Mouse (Mus musculus): ENCODE data around the gene Platr25. TPM values are rescaled to one million over a fixed set of nuclear protein-coding genes. Genes with fewer than 3 reads are reported as not detected.
A peak's percentile ranks its signal among the peaks of the same experiment; 100 is the strongest.
"Not testable (repeated sequence)": the region's sequence is repeated elsewhere in the genome, so short reads cannot be mapped to it uniquely, and the experiment has no call there.

Platr25 gene
- polyA plus RNA-seq, 1 experiment from 2014 or later: 31.8 TPM

DNA sequence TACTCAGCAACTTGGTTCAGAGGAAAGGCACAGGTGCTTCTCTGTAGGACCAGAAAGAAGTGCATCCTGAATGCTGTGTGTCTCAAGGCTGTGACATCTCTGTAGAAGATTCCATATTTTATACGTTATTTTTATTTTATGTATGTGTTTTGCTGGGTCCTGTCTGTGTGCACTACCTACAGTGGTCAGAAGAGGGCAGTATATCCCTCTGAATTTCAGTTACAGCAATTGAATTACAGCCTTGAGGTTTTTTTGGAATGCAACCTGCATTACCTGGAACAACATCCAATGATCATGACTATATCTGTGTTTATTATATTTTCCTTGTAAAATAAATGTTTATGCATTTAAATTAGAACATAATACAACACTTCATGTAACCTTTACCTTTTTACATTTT, 133.4 kb downstream of the Platr25 start:
- peak; percentile 32 for DNase-seq (ENCODE audit: low spot score)

DNA sequence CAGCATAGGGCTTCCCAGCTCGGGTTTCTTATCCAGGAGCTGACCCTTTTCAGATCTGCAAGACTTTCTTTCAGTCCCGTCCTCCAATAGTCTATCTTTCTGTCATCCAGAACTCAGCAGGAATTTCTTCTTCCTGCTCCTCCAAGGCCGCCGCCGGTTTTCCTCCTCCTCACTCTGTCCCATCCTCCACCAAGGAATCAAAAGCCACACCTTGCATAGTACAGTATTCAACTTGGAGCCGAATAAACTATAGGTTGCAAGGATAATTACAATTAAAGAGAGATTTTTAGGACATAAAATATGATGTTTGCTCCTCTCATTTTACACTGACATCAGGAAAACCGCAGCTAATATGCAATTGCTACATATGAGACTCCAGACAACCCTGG, 136.2 kb downstream of the Platr25 start:
- peak; percentile 15 for DNase-seq (ENCODE audit: low spot score)
- not testable (repeated sequence) for H3K36me3 ChIP-seq (replicated peaks); H3K27me3 ChIP-seq (replicated peaks; ENCODE audit: low read depth, poor library complexity, severe bottlenecking); H3K4me1 ChIP-seq; H3K9me3 ChIP-seq; H3K27ac ChIP-seq (replicated peaks)
- H3K4me3 ChIP-seq: peak overlapping the region; percentile 61
- 10% methylated on average over 7 of the region's 7 CpGs for WGBS

More for the DNA sequence above, 133.4 kb downstream of the Platr25 start:
- H3K4me3 ChIP-seq; H3K9me3 ChIP-seq; H3K4me1 ChIP-seq; H3K27ac ChIP-seq (replicated peaks); H3K27me3 ChIP-seq (replicated peaks; ENCODE audit: low read depth, poor library complexity, severe bottlenecking); H3K36me3 ChIP-seq (replicated peaks): not testable (repeated sequence)
- WGBS: 38% methylated on average over 1 of the region's 1 CpGs

DNA sequence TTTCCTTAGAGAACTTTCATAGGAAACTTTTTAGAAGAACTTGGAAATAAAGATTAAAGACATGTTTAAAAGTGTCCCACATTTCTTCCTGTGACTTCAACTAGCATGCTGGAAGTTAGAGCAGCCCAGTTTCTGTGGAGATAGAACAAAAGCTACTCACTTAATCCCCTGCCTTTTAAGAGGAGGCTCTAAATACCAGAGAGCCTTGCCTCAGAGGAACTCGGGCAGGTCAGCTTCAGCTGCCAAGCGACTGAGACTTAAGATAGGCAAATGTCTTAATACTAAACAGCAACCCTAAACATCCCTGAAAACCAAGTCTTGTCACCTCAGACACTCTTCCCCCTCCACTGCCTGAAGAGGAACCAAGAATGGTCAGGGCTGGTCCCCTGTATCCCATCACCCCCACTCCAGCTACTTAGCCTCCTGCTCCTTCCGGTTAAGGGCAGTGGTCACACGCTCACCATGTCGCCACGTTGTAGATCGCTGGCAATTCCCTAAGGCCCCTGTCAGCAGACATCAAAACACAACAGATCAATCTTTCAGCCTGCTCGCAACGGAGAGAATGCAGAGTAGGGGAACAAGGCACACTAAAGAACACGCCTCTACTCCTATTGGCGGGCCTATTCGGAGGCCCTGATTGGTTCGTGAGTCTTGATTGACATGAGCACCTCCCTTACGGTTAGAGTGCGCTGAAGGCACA, 136.8 kb downstream of the Platr25 start, which contains the start of gene 6720489N17Rik:
Gene 6720489N17Rik, minus strand, starts transcription at position 606 of the 700 bp plus-strand sequence.
- H3K27me3 ChIP-seq (replicated peaks; ENCODE audit: low read depth, poor library complexity, severe bottlenecking); H3K9me3 ChIP-seq; H3K4me1 ChIP-seq; H3K36me3 ChIP-seq (replicated peaks): not testable (repeated sequence)
- Histone ChIP-seq H3K4me3 (peak within 1 kb of the TSS; percentile 61), H3K27ac (replicated peaks) (peak within 1 kb of the TSS; percentile 80)
- peak; percentile 82 for DNase-seq (ENCODE audit: low spot score)
- under 1% methylated on average over 15 of the region's 15 CpGs for WGBS

MicroRNA genes within 50 kb of the gene (microRNA counts, 519-probe panel; counts per million panel counts)
- 188 counts per million, percentile 57 among the panel's probes with 10 or more counts for microRNA mmu-miR-713

Small RNA genes lying within 50 kb of the gene (microRNA-seq; reads per million reads assigned to microRNA genes)
- gene Gm24020 (not detected), gene Gm24588 (not detected), gene Mir713 (not detected)

Other genes with a start within 250 kb of the Platr25 start
- not detected in 2 replicates for gene Zfp935, start 202.2 kb downstream of the Platr25 start, polyA plus RNA-seq (2016; fragmentation: Nextera tagmentation; extraction: Ambion mirVana)
- gene Zfp934, start 189.5 kb downstream of the Platr25 start, polyA plus RNA-seq (2016; fragmentation: Nextera tagmentation; extraction: Ambion mirVana): 22.1 TPM in 2 replicates
- gene 6720489N17Rik, start 136.5 kb downstream of the Platr25 start, polyA plus RNA-seq (2016; fragmentation: Nextera tagmentation; extraction: Ambion mirVana): 14.6 and 15.6 TPM in 2 replicates
- gene Gm5141, start 25.1 kb upstream of the Platr25 start, polyA plus RNA-seq (2016; fragmentation: Nextera tagmentation; extraction: Ambion mirVana): 9.0 and 10.6 TPM in 2 replicates
- 0.33 and 0.36 TPM in 2 replicates for gene Fbp2, start 97.7 kb upstream of the Platr25 start, polyA plus RNA-seq (2016; fragmentation: Nextera tagmentation; extraction: Ambion mirVana)
- not detected in 2 replicates for gene Fbp1, start 127.6 kb upstream of the Platr25 start, polyA plus RNA-seq (2016; fragmentation: Nextera tagmentation; extraction: Ambion mirVana)
- 67.1 and 88.8 TPM in 2 replicates for gene 2010111I01Rik, start 204.2 kb upstream of the Platr25 start, polyA plus RNA-seq (2016; fragmentation: Nextera tagmentation; extraction: Ambion mirVana)

Data from embryonic facial prominence, embryonic 10.5 days (tissue).